Mouse (Mus musculus) lung, embryonic 15.5 days (tissue): ENCODE data around the gene Apex1. TPM values are rescaled to one million over a fixed set of nuclear protein-coding genes. Genes with fewer than 3 reads are reported as not detected.
"Not testable (repeated sequence)": the region's sequence is repeated elsewhere in the genome, so short reads cannot be mapped to it uniquely, and the experiment has no call there.

Experiments
- ATAC-seq: fragments of 200-750 bp; cut with Nextera tagmentation; 2 replicates; pipeline ENCODE4 v1.8.0; 2017; ENCODE audit warnings: moderate number of reproducible peaks, borderline replicate concordance; ENCODE audit not compliant: low FRiP score, low TSS enrichment; ENCODE audit errors: extremely low read depth
- H3K27ac ChIP-seq: fragments of 300-500 bp; sonication (generic); 2 replicates; pipeline ENCODE4 v1.5.1; 2015; ENCODE audit warnings: moderate library complexity, mild to moderate bottlenecking, inconsistent platforms
- H3K27me3 ChIP-seq: fragments of 300-500 bp; sonication (generic); 2 replicates; pipeline ENCODE4 v1.6.1; 2015; ENCODE audit warnings: inconsistent platforms
- H3K36me3 ChIP-seq: fragments of 300-500 bp; sonication (generic); 2 replicates; pipeline ENCODE4 v1.6.1; 2015; ENCODE audit warnings: inconsistent platforms
- H3K4me1 ChIP-seq: fragments of 300-500 bp; sonication (generic); 2 replicates; pipeline ENCODE4 v1.6.1; 2015; ENCODE audit warnings: inconsistent platforms
- H3K4me2 ChIP-seq: fragments of 300-500 bp; sonication (generic); 2 replicates; pipeline ENCODE4 v1.6.1; 2015; ENCODE audit warnings: inconsistent platforms, mild to moderate bottlenecking, moderate library complexity
- H3K4me3 ChIP-seq: fragments of 300-500 bp; sonication (generic); 2 replicates; pipeline ENCODE4 v1.5.1; 2015; ENCODE audit warnings: mild to moderate bottlenecking, inconsistent platforms
- H3K9ac ChIP-seq: fragments of 300-500 bp; sonication (generic); 2 replicates; pipeline ENCODE4 v1.6.1; 2015; ENCODE audit warnings: inconsistent platforms
- H3K9me3 ChIP-seq: fragments of 300-500 bp; sonication (generic); 2 replicates; pipeline ENCODE4 v1.6.1; 2016; ENCODE audit warnings: inconsistent platforms
- WGBS: fragments of 180-500 bp; shearing (Covaris S2); methylation state at CpG from one replicate; pipeline ENCODE4 v1.1.7; 2015; 5-methylcytosine and 5-hydroxymethylcytosine counted together
- polyA plus RNA-seq: library from polyadenylated mRNA; unstranded; fragments of >200 nt; fragmentation: Nextera tagmentation; extraction: Ambion mirVana; gene quantifications from 2 replicates; pipeline ENCODE4 v1.2.1, GENCODE M21; 2015

The Apex1 gene
- polyA plus RNA-seq, 1 experiment from 2014 or later: 222 TPM

GRCm38 (mm10) chr14:50956724-50957123 lies 32.0 kb downstream of the Apex1 start:
- ATAC-seq: not testable (repeated sequence)

GRCm38 (mm10) chr14:50957146-50957545 lies 32.4 kb downstream of the Apex1 start:
- 54% methylated on average over 3 of the region's 3 CpGs for WGBS
- H3K4me3 ChIP-seq, H3K4me2 ChIP-seq, H3K27ac ChIP-seq, H3K36me3 ChIP-seq, ATAC-seq, H3K27me3 ChIP-seq, H3K9me3 ChIP-seq, H3K4me1 ChIP-seq, H3K9ac ChIP-seq: not testable (repeated sequence)

More at GRCm38 (mm10) chr14:50956724-50957123, 32.0 kb downstream of the Apex1 start:
- not testable (repeated sequence) for H3K9ac ChIP-seq, H3K4me3 ChIP-seq, H3K36me3 ChIP-seq, H3K9me3 ChIP-seq, H3K4me1 ChIP-seq, H3K27ac ChIP-seq, H3K27me3 ChIP-seq
- WGBS: 82% methylated on average over 6 of the region's 6 CpGs
- H3K4me2 ChIP-seq: peak overlapping the region; percentile 51; the same call in 1 of the 2 replicates

GRCm38 (mm10) chr14:50958289-50958995 lies 33.7 kb downstream of the Apex1 start:
- not testable (repeated sequence) for H3K4me1 ChIP-seq, H3K9me3 ChIP-seq, H3K27ac ChIP-seq, H3K4me2 ChIP-seq, H3K36me3 ChIP-seq, H3K9ac ChIP-seq, H3K4me3 ChIP-seq, H3K27me3 ChIP-seq, ATAC-seq
- 89% methylated on average over 5 of the region's 5 CpGs for WGBS

GRCm38 (mm10) chr14:50968216-50968980 lies 43.6 kb downstream of the Apex1 start:
- H3K36me3 ChIP-seq: no peaks in the 10 kb centered on the region
- H3K27me3 ChIP-seq: no peaks in the 10 kb centered on the region
- no peak for ATAC-seq
- H3K4me1 ChIP-seq: no peaks in the 10 kb centered on the region
- 82% methylated on average over 5 of the region's 5 CpGs for WGBS
- H3K4me3 ChIP-seq: no peak overlapping the region
- H3K4me2 ChIP-seq: no peak overlapping the region
- H3K9me3 ChIP-seq: no peaks in the 10 kb centered on the region
- H3K27ac ChIP-seq: no peak overlapping the region
- no peak overlapping the region for H3K9ac ChIP-seq

- Histone ChIP-seq H3K36me3 (no peaks in the 10 kb centered on the region), H3K27me3 (no peaks in the 10 kb centered on the region), H3K27ac (no peak overlapping the region), H3K9me3 (no peaks in the 10 kb centered on the region), H3K9ac (no peak overlapping the region), H3K4me3 (no peak overlapping the region), H3K4me1 (no peaks in the 10 kb centered on the region), H3K4me2 (no peak overlapping the region)
- WGBS: 25% methylated on average over 1 of the region's 1 CpGs
- no peak for ATAC-seq
These were observed 44.3 kb downstream of the Apex1 start for GRCm38 (mm10) chr14:50969041-50969440.

- no peaks in the 10 kb centered on the region for H3K9me3 ChIP-seq
- no peaks in the 10 kb centered on the region for H3K4me1 ChIP-seq
- ATAC-seq: no peak
- H3K4me3 ChIP-seq: no peak overlapping the region
- H3K27me3 ChIP-seq: no peaks in the 10 kb centered on the region
- no peaks in the 10 kb centered on the region for H3K36me3 ChIP-seq
- H3K4me2 ChIP-seq: no peak overlapping the region
- H3K9ac ChIP-seq: no peak overlapping the region
- WGBS: 39% methylated on average over 12 of the region's 12 CpGs
- H3K27ac ChIP-seq: no peak overlapping the region
These were observed 45.1 kb downstream of the Apex1 start for GRCm38 (mm10) chr14:50969558-50970544.

GRCm38 (mm10) chr14:50970822-50971221 lies 46.1 kb downstream of the Apex1 start:
- H3K4me2 ChIP-seq: no peak overlapping the region
- H3K9ac ChIP-seq: no peak overlapping the region
- H3K36me3 ChIP-seq: no peaks in the 10 kb centered on the region
- no peaks in the 10 kb centered on the region for H3K27me3 ChIP-seq
- no peak overlapping the region for H3K27ac ChIP-seq
- no peak overlapping the region for H3K4me3 ChIP-seq
- 54% methylated on average over 1 of the region's 1 CpGs for WGBS
- H3K9me3 ChIP-seq: no peaks in the 10 kb centered on the region
- no peak for ATAC-seq
- H3K4me1 ChIP-seq: no peaks in the 10 kb centered on the region

GRCm38 (mm10) chr14:50973054-50973453 lies 48.3 kb downstream of the Apex1 start:
- H3K4me3 ChIP-seq, H3K27ac ChIP-seq, ATAC-seq, H3K9me3 ChIP-seq, H3K9ac ChIP-seq, H3K27me3 ChIP-seq, H3K4me2 ChIP-seq, H3K4me1 ChIP-seq, H3K36me3 ChIP-seq: not testable (repeated sequence)
- 75% methylated on average over 5 of the region's 5 CpGs for WGBS

- Histone ChIP-seq H3K4me1 (no peaks in the 10 kb centered on the region), H3K27ac (no peak overlapping the region), H3K27me3 (no peaks in the 10 kb centered on the region), H3K36me3 (no peaks in the 10 kb centered on the region), H3K9ac (no peak overlapping the region), H3K4me3 (no peak overlapping the region), H3K4me2 (no peak overlapping the region), H3K9me3 (no peaks in the 10 kb centered on the region)
- WGBS: 37% methylated on average over 4 of the region's 4 CpGs
- no peak for ATAC-seq
These were observed 48.9 kb downstream of the Apex1 start for GRCm38 (mm10) chr14:50973700-50974099.

GRCm38 (mm10) chr14:50975001-50975400 lies 50.2 kb downstream of the Apex1 start:
- no peak overlapping the region for H3K4me2 ChIP-seq
- ATAC-seq: no peak
- H3K9ac ChIP-seq: no peak overlapping the region
- H3K27me3 ChIP-seq: no peaks in the 10 kb centered on the region
- H3K36me3 ChIP-seq: no peaks in the 10 kb centered on the region
- no peak overlapping the region for H3K4me3 ChIP-seq
- H3K27ac ChIP-seq: no peak overlapping the region
- no peaks in the 10 kb centered on the region for H3K4me1 ChIP-seq
- no peaks in the 10 kb centered on the region for H3K9me3 ChIP-seq
- WGBS: 52% methylated on average over 5 of the region's 5 CpGs

GRCm38 (mm10) chr14:50976674-50977073 lies 51.9 kb downstream of the Apex1 start:
- Histone ChIP-seq H3K36me3 (no peaks in the 10 kb centered on the region), H3K4me3 (no peak overlapping the region), H3K4me2 (no peak overlapping the region), H3K9ac (no peak overlapping the region), H3K4me1 (no peaks in the 10 kb centered on the region), H3K27me3 (no peaks in the 10 kb centered on the region), H3K9me3 (no peaks in the 10 kb centered on the region), H3K27ac (no peak overlapping the region)
- no peak for ATAC-seq
- 29% methylated on average over 9 of the region's 9 CpGs for WGBS
